Mouse (Mus musculus) limb, embryonic 14.5 days (tissue): ENCODE results near the gene Zfp385c. TPM values are rescaled to one million over a fixed set of nuclear protein-coding genes. Genes with fewer than 3 reads are reported as not detected.

Source experiments
- ATAC-seq: fragments of 200-750 bp; cut with Nextera tagmentation; 2 replicates; pipeline ENCODE4 v1.8.0; 2017; ENCODE audit warnings: low read depth, moderate number of reproducible peaks, moderate TSS enrichment; ENCODE audit not compliant: low FRiP score
- DNase-seq: peaks from one replicate; pipeline ENCODE4 v3.0.0-alpha.2; 2015; ENCODE audit warnings: low spot score
- H3K27ac ChIP-seq: fragments of 300-500 bp; sonication (generic); replicated peaks from 2 replicates; pipeline ENCODE4 v1.5.1; 2014; ENCODE audit warnings: low read depth, mild to moderate bottlenecking, low read length, moderate library complexity, mixed read lengths
- H3K27me3 ChIP-seq: fragments of 300-500 bp; sonication (generic); 2 replicates; pipeline ENCODE4 v1.6.1; 2014; ENCODE audit warnings: low read length, mixed read lengths; ENCODE audit not compliant: control insufficient read depth, insufficient read depth
- H3K36me3 ChIP-seq: fragments of 300-500 bp; sonication (generic); 2 replicates; pipeline ENCODE4 v1.6.1; 2014; ENCODE audit warnings: mild to moderate bottlenecking, low read length, moderate library complexity, mixed read lengths; ENCODE audit not compliant: control insufficient read depth, insufficient read depth
- H3K4me1 ChIP-seq: fragments of 300-500 bp; sonication (generic); 2 replicates; pipeline ENCODE4 v1.6.1; 2014; ENCODE audit warnings: antibody characterized with exemption, low read length, mixed read lengths; ENCODE audit not compliant: control insufficient read depth, insufficient read depth
- H3K4me2 ChIP-seq: fragments of 300-500 bp; sonication (generic); replicated peaks from 2 replicates; pipeline ENCODE4 v1.6.1; 2014; ENCODE audit warnings: low read depth, mild to moderate bottlenecking, low read length, moderate library complexity; ENCODE audit not compliant: severe bottlenecking
- H3K4me3 ChIP-seq: fragments of 300-500 bp; sonication (generic); replicated peaks from 2 replicates; pipeline ENCODE4 v1.5.1; 2014; ENCODE audit warnings: low read length
- H3K9ac ChIP-seq: fragments of 300-500 bp; sonication (generic); 2 replicates; pipeline ENCODE4 v1.6.1; 2014; ENCODE audit warnings: mild to moderate bottlenecking, low read depth, low read length, moderate library complexity; ENCODE audit not compliant: severe bottlenecking
- H3K9me3 ChIP-seq: fragments of 300-500 bp; sonication (generic); 2 replicates; pipeline ENCODE4 v1.6.1; 2016; ENCODE audit warnings: low read length; ENCODE audit not compliant: control insufficient read depth
- POLR2A ChIP-seq: fragments of 200-500 bp; IDR thresholded peaks from 2 replicates; pipeline ENCODE4 v1.8.0; 2012; ENCODE audit warnings: inconsistent platforms, mild to moderate bottlenecking, moderate library complexity, borderline replicate concordance; ENCODE audit not compliant: insufficient read depth, insufficient read length; ENCODE audit errors: extremely low read depth
- WGBS: fragments of 180-500 bp; shearing (Covaris S2); extraction: QIAGEN DNeasy Blood & Tissue Kit; methylation state at CpG from one replicate; pipeline ENCODE4 v1.1.7; 2014; 5-methylcytosine and 5-hydroxymethylcytosine counted together
- polyA plus RNA-seq, 2 experiments: library from polyadenylated mRNA; depleted of rRNA in 1 of 2; stranded (reverse) in 1 of 2; unstranded in 1 of 2; fragments of >200 nt; fragmentation: Nextera tagmentation in 1 of 2; extraction: Ambion mirVana in 1 of 2; gene quantifications; 2 replicates each; pipeline versions ENCODE4 v1.2.1 to v1.2.3; 2012 to 2014

Zfp385c gene
- polyA plus RNA-seq, 2 experiments, result 0.72 to 6.4 TPM

- H3K27ac ChIP-seq, result no peak overlapping the region
Observed at GRCm38 (mm10) chr11:100701301-100701700, 9.0 kb upstream of the Zfp385c start.

GRCm38 (mm10) chr11:100700710-100701109 is 8.5 kb upstream of the Zfp385c start:
- H3K27me3 ChIP-seq, result no peaks in the 10 kb centered on the region
- H3K4me2 ChIP-seq, result peak overlapping the region; percentile 38; the same call in 1 of the 2 replicates
- no peaks in the 10 kb centered on the region for H3K9me3 ChIP-seq
- TF ChIP-seq POLR2A, result no peak
- ATAC-seq, result no peak
- peaks cover 15% of the 10 kb centered on the region for H3K36me3 ChIP-seq
- H3K4me3 ChIP-seq, result no peak overlapping the region
- H3K4me1 ChIP-seq, result peaks cover 5% of the 10 kb centered on the region; the same call in 1 of the 2 replicates
- WGBS, result 79% methylated on average over 3 of the region's 3 CpGs
- H3K9ac ChIP-seq, result 0 out of 2 replicates have a peak overlapping the region, but pooled peaks have one; percentile 7
- DNase-seq, result no peak
- no peak overlapping the region for H3K27ac ChIP-seq

More at GRCm38 (mm10) chr11:100701301-100701700, 9.0 kb upstream of the Zfp385c start:
- 3% methylated on average over 14 of the region's 14 CpGs for whole genome bisulfite sequencing
- Histone ChIP-seq H3K4me2 (peak overlapping the region; percentile 38), H3K9me3 (no peaks in the 10 kb centered on the region), H3K9ac (0 out of 2 replicates have a peak overlapping the region, but pooled peaks have one; percentile 7), H3K36me3 (peaks cover 21% of the 10 kb centered on the region), H3K4me1 (peaks cover 5% of the 10 kb centered on the region; the same call in 1 of the 2 replicates), H3K27me3 (no peaks in the 10 kb centered on the region), H3K4me3 (peak overlapping the region; percentile 23)
- ATAC-seq (no peak), DNase-seq (no peak)
- TF ChIP-seq POLR2A, result no peak

- H3K27ac ChIP-seq, result no peak overlapping the region
- H3K9me3 ChIP-seq, result no peaks in the 10 kb centered on the region
- H3K9ac ChIP-seq, result no peak overlapping the region
- H3K4me1 ChIP-seq, result peaks cover 5% of the 10 kb centered on the region; the same call in 1 of the 2 replicates
- DNase-seq (no peak), ATAC-seq (no peak)
- H3K4me2 ChIP-seq, result no peak overlapping the region
- no peak for TF ChIP-seq POLR2A
- no peaks in the 10 kb centered on the region for H3K36me3 ChIP-seq
- 67% methylated on average over 7 of the region's 7 CpGs for WGBS
- H3K4me3 ChIP-seq, result no peak overlapping the region
- H3K27me3 ChIP-seq, result no peaks in the 10 kb centered on the region
Observed at GRCm38 (mm10) chr11:100697921-100698320, 5.7 kb upstream of the Zfp385c start.

- no peak overlapping the region for H3K27ac ChIP-seq
- TF ChIP-seq POLR2A, result no peak
- no peak overlapping the region for H3K9ac ChIP-seq
- H3K27me3 ChIP-seq, result 0 out of 2 replicates have a peak, but pooled peaks cover 8% of the 10 kb centered on the region
- no peaks in the 10 kb centered on the region for H3K36me3 ChIP-seq
- H3K9me3 ChIP-seq, result no peaks in the 10 kb centered on the region
- no peak overlapping the region for H3K4me2 ChIP-seq
- 41% methylated on average over 5 of the region's 5 CpGs for WGBS
- no peak overlapping the region for H3K4me3 ChIP-seq
- H3K4me1 ChIP-seq, result peaks cover 4% of the 10 kb centered on the region; the same call in 1 of the 2 replicates
- ATAC-seq, result no peak; the same call in 1 of the 2 replicates
- DNase-seq, result peak; percentile 36
Observed at GRCm38 (mm10) chr11:100694926-100695325, 2.7 kb upstream of the Zfp385c start.

- no peak overlapping the region for H3K4me2 ChIP-seq
- H3K27me3 ChIP-seq, result 0 out of 2 replicates have a peak, but pooled peaks cover 8% of the 10 kb centered on the region
- DNase-seq (no peak), ATAC-seq (no peak; the same call in 1 of the 2 replicates)
- WGBS, result 7% methylated on average over 5 of the region's 5 CpGs
- no peaks in the 10 kb centered on the region for H3K9me3 ChIP-seq
- H3K27ac ChIP-seq, result no peak overlapping the region
- H3K4me3 ChIP-seq, result no peak overlapping the region
- no peak overlapping the region for H3K9ac ChIP-seq
- H3K36me3 ChIP-seq, result no peaks in the 10 kb centered on the region
- H3K4me1 ChIP-seq, result peaks cover 4% of the 10 kb centered on the region; the same call in 1 of the 2 replicates
- TF ChIP-seq POLR2A, result no peak
Observed at GRCm38 (mm10) chr11:100693154-100693553, 899 bp upstream of the Zfp385c start.
